Mouse (Mus musculus): ENCODE results near the gene Hoxb7.

GRCm38 (mm10) chr11:96322738-96323137 lies 36.3 kb downstream of the Hoxb7 start:
- no peak for TF ChIP-seq CTCF (IDR thresholded peaks at IDR 0.05; ENCODE audit: low read depth)
- TF ChIP-seq EP300 (IDR thresholded peaks at IDR 0.05; ENCODE audit: low read depth), result no peak

Data from liver, embryonic 14.5 days (tissue).